Comparison of ENCODE assay signal across 9 mouse cellular contexts in the genomic region with DNA sequence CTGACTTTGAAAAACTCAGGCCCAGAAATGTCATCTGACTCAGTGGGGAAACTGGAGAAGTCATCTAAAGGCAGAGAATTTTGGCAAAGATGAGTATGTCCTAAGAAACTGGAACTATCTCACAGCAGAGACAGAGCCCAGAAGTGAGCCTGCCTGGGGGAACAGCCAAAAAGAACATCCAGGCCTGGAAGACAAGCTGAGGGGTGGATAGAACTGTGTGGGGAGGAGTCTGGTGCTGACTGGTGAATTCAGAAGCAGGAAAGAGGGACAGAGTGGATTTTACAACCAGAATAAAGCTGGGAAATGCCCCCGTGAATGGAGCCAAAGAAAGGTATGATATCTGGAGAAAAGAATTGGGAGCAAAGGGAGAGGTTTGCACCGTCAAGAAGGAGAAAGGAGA. TPM values are rescaled to one million over a fixed set of nuclear protein-coding genes. Genes with fewer than 3 reads are reported as not detected.
DNase-seq lines count a peak whose midpoint lies in the region; ATAC-seq lines count a peak whose summit lies in the region.
"Had no signal": no experiment of that assay in that cellular context is flagged by ENCODE, and none has a peak within 500 bp of the region (broad histone marks: within the 10 kb centered on the region; RNA-seq: fewer than 3 reads in every experiment).

Gene Aldh1a1, plus strand, starts transcription at position 225 of the 400 bp plus-strand sequence.

- no peaks in the 10 kb centered on the region for H3K36me3 ChIP-seq in stomach, embryonic 15.5 days

- WGBS in stomach, embryonic 15.5 days: 67% methylated on average over 2 of the region's 2 CpGs

- H3K27me3 ChIP-seq in stomach, embryonic 15.5 days (replicated peaks): no peaks in the 10 kb centered on the region

- H3K4me3 ChIP-seq in stomach, embryonic 15.5 days (replicated peaks): no peak within 1 kb of the TSS

- no peaks in the 10 kb centered on the region for H3K9me3 ChIP-seq in stomach, embryonic 15.5 days

- no peak for ATAC-seq in stomach, embryonic 15.5 days (ENCODE audit: insufficient read depth, low FRiP score, low read depth)
- no peak for ATAC-seq in CD4-positive, CD25-positive, alpha-beta regulatory T cell, adult 4 months

- no peak within 1 kb of the TSS for H3K9ac ChIP-seq in stomach, embryonic 15.5 days

- H3K4me1 ChIP-seq in stomach, embryonic 15.5 days: no peaks in the 10 kb centered on the region

- H3K4me2 ChIP-seq in stomach, embryonic 15.5 days: no peak within 1 kb of the TSS

- DNase-seq in ovary, postnatal 14 days (ENCODE audit: low spot score): peak; percentile 11
- no peak for DNase-seq in ovary, adult 18-20 months (ENCODE audit: low spot score)
- DNase-seq in gastrocnemius, adult 18-20 months (ENCODE audit: low spot score): peak; percentile 87
- no peak for DNase-seq in layer of hippocampus, postnatal 10 days (ENCODE audit: low spot score in 2 of 2)
- no peak for DNase-seq in neural tube, embryonic 10.5 days (ENCODE audit: extremely low spot score, low spot score)
- no peak for DNase-seq in right cerebral cortex, postnatal 36 days (ENCODE audit: low spot score in 2 of 2)

- no peak within 1 kb of the TSS for H3K27ac ChIP-seq in stomach, embryonic 15.5 days

RNA-seq across cellular contexts. Expression of gene Aldh1a1, which starts in this region (rescaled TPM):
- 100 to 1,000 TPM; 164 to 219 TPM for total RNA-seq in gastrocnemius, adult 18-20 months (2021)
- 10 to 100 TPM; 22.3 to 24.4 TPM for total RNA-seq in layer of hippocampus, postnatal 10 days (2021)
- 35.2 and 36.2 TPM in 2 replicates for polyA plus RNA-seq in stomach, embryonic 15.5 days (2015; fragmentation: Nextera tagmentation; extraction: Ambion mirVana)
- not detected for polyA plus RNA-seq in CD4-positive, CD25-positive, alpha-beta regulatory T cell, adult 4 months (2017; shearing (Covaris generic))
- polyA plus RNA-seq: neural tube, embryonic 11.5 days had no signal

Comparison
In these comparisons a context has a peak if more than half of its experiments do, and no peak if none do; other contexts are left out.
1. RNA of gene Aldh1a1 (total RNA-seq): 164 to 219 TPM in gastrocnemius, adult 18-20 months; 22.3 to 24.4 TPM in layer of hippocampus, postnatal 10 days; every median in the first group is over 4 times any median in the second.
2. RNA of gene Aldh1a1 (polyA plus RNA-seq): 35.2 to 36.2 TPM in stomach, embryonic 15.5 days; not detected in CD4-positive, CD25-positive, alpha-beta regulatory T cell, adult 4 months; every median in the first group is over 10 times any median in the second.
3. DNase-seq: peak in ovary, postnatal 14 days (single experiment) and gastrocnemius, adult 18-20 months (single experiment); none in ovary, adult 18-20 months (single experiment), layer of hippocampus, postnatal 10 days (0 of 2), neural tube, embryonic 10.5 days (single experiment) and right cerebral cortex, postnatal 36 days (0 of 2).